Mouse (Mus musculus) erythroid progenitor cell, adult 5-6 weeks (primary cell): Measurements from ENCODE around the gene Lyg2. TPM values are rescaled to one million over a fixed set of nuclear protein-coding genes. Genes with fewer than 3 reads are reported as not detected.

ENCODE experiments used
- ATAC-seq: replicated peaks from 2 replicates; pipeline ENCODE4 v1.8.0; 2016; ENCODE audit warnings: moderate number of reproducible peaks, mild to moderate bottlenecking, moderate TSS enrichment, inconsistent platforms; ENCODE audit not compliant: poor library complexity, low FRiP score, severe bottlenecking
- total RNA-seq, 2 experiments: library from RNA; stranded (forward) in 1 of 2; stranded (reverse) in 1 of 2; fragments of 150-400 nt in 1 of 2; fragments of 186-747, 209-891 nt in 1 of 2; gene quantifications; 2 replicates each; pipeline versions ENCODE4 v1.2.3 to v1.2.4; 2015 to 2017; ENCODE audit warnings: low replicate concordance in 2 of 2

Lyg2 gene
- not detected in 2 replicates for total RNA-seq (2015; ENCODE audit: low replicate concordance)
- total RNA-seq (2017; ENCODE audit: low replicate concordance) = not detected in 2 replicates

- ATAC-seq = no peak
These were observed at the start of gene Lyg2 for GRCm38 (mm10) chr1:37916393-37916792. Gene Lyg2 (minus strand): TSS chr1:37916493.

GRCm38 (mm10) chr1:37965571-37965970 lies 49.3 kb upstream of the Lyg2 start:
- ATAC-seq = no peak

- no peak for ATAC-seq
These were observed 43.2 kb upstream of the Lyg2 start for GRCm38 (mm10) chr1:37959486-37959885.

- no peak for ATAC-seq
These were observed 42.2 kb upstream of the Lyg2 start for GRCm38 (mm10) chr1:37958516-37958915.

GRCm38 (mm10) chr1:37957659-37958058 lies 41.4 kb upstream of the Lyg2 start, which contains the start of gene Lyg1:
Gene Lyg1 (minus strand): TSS chr1:37957759.
- ATAC-seq = no peak

GRCm38 (mm10) chr1:37956690-37957431 lies 40.6 kb upstream of the Lyg2 start:
- no peak for ATAC-seq

GRCm38 (mm10) chr1:37955251-37955650 lies 39.0 kb upstream of the Lyg2 start:
- ATAC-seq = no peak

- ATAC-seq = no peak
These were observed 38.5 kb upstream of the Lyg2 start for GRCm38 (mm10) chr1:37954786-37955185.

GRCm38 (mm10) chr1:37948906-37949305 lies 32.6 kb upstream of the Lyg2 start:
- ATAC-seq = no peak

GRCm38 (mm10) chr1:37931806-37932205 lies 15.5 kb upstream of the Lyg2 start:
- ATAC-seq = 0 out of 2 replicates have a peak, but pooled peaks have one; percentile 34

- no peak for ATAC-seq
These were observed 9.7 kb upstream of the Lyg2 start for GRCm38 (mm10) chr1:37925971-37926370.

- no peak for ATAC-seq
These were observed 6.2 kb upstream of the Lyg2 start for GRCm38 (mm10) chr1:37922536-37922935.

GRCm38 (mm10) chr1:37918096-37918495 lies 1.8 kb upstream of the Lyg2 start:
- ATAC-seq = no peak

GRCm38 (mm10) chr1:37917666-37918065 lies 1.4 kb upstream of the Lyg2 start:
- no peak for ATAC-seq

- ATAC-seq = no peak
These were observed 3.5 kb downstream of the Lyg2 start for GRCm38 (mm10) chr1:37912751-37913150.

- ATAC-seq = no peak
These were observed 13.1 kb downstream of the Lyg2 start for GRCm38 (mm10) chr1:37903178-37903577.

- ATAC-seq = no peak
These were observed 16.0 kb downstream of the Lyg2 start for GRCm38 (mm10) chr1:37900288-37900687.

GRCm38 (mm10) chr1:37899816-37900215 lies 16.5 kb downstream of the Lyg2 start:
- ATAC-seq = no peak

- no peak for ATAC-seq
These were observed 21.7 kb downstream of the Lyg2 start for GRCm38 (mm10) chr1:37894606-37895005.

- no peak for ATAC-seq
These were observed 24.9 kb downstream of the Lyg2 start for GRCm38 (mm10) chr1:37891400-37891799.

GRCm38 (mm10) chr1:37890025-37890652 lies 26.2 kb downstream of the Lyg2 start, which contains the start of the genes Mitd1 and Mrpl30:
Gene Mitd1 (minus strand): TSS chr1:37890411.
Gene Mrpl30 (plus strand): TSS chr1:37890477.
- ATAC-seq = peak; percentile 85
